In the genomic region with DNA sequence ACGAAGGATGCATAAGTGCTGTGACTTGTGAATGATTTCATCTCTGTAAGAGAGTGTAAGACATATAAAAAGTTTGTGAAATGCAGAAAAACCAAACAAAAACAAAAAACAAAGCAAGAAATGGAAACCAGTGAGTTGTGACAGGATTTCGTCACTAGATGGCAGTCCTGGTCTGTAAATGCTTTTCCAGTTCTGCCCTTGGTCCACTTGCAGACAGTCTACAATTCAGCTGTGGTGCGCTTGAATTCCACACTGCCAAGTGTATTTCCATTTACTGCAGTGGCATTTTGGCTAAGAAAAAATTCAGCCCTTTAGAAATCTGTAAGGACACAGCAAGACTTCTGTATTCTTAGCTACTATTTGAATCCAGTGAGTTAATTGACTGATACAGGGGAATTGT, we compare ENCODE assay signal across 9 mouse cellular contexts.
A peak's percentile ranks its signal among the peaks of the same experiment; 100 is the strongest.
DNase-seq lines count a peak whose midpoint lies in the region; ATAC-seq lines count a peak whose summit lies in the region.
"Had no signal": no experiment of that assay in that cellular context is flagged by ENCODE, and none has a peak within 500 bp of the region (broad histone marks: within the 10 kb centered on the region; RNA-seq: fewer than 3 reads in every experiment).

No protein-coding gene starts in this region.

- no peak for ATAC-seq in kidney, embryonic 16.5 days (ENCODE audit: low FRiP score, low TSS enrichment)

- WGBS in kidney, embryonic 16.5 days, result 26% methylated on average over 3 of the region's 3 CpGs

- no peak overlapping the region for H3K27ac ChIP-seq in kidney, embryonic 16.5 days (ENCODE audit: low read length)
- H3K27ac ChIP-seq: liver, embryonic 15.5 days had no signal

- H3K27me3 ChIP-seq in kidney, embryonic 16.5 days (ENCODE audit: insufficient read depth, low read length), result no peaks in the 10 kb centered on the region
- H3K27me3 ChIP-seq: liver, embryonic 15.5 days had no signal

- no peak overlapping the region for H3K9ac ChIP-seq in kidney, embryonic 16.5 days (replicated peaks; ENCODE audit: low read length)
- H3K9ac ChIP-seq: liver, embryonic 15.5 days had no signal

- no peak overlapping the region for H3K4me2 ChIP-seq in kidney, embryonic 16.5 days (replicated peaks; ENCODE audit: low read depth, low read length)
- H3K4me2 ChIP-seq: liver, embryonic 15.5 days had no signal

- no peaks in the 10 kb centered on the region for H3K36me3 ChIP-seq in kidney, embryonic 16.5 days (ENCODE audit: insufficient read depth, low read length)
- H3K36me3 ChIP-seq: liver, embryonic 15.5 days had no signal

- DNase-seq in kidney, adult 18-20 months, result peak; percentile 26
- DNase-seq in MN1 (ENCODE audit: low spot score), result peak; percentile 45
- DNase-seq in cerebellum, postnatal 10 days, result peak; percentile 72 to 80
- peak; percentile 9 to 21 for DNase-seq in heart, postnatal 36 days
- peak; percentile 39 for DNase-seq in left cerebral cortex, postnatal 4 days
- DNase-seq in retina, postnatal 1 day, result peak; percentile 82
- no peak for DNase-seq in thymus, postnatal 14 days

- H3K4me1 ChIP-seq in kidney, embryonic 16.5 days (ENCODE audit: insufficient read depth, low read length), result no peaks in the 10 kb centered on the region
- H3K4me1 ChIP-seq: liver, embryonic 15.5 days had no signal

- intact Hi-C loops in heart, postnatal 36 days (cut with DNase I), result loop anchor here (1.0 to 10.0 kb wide), 5 partner anchors 624 to 1340 kb away; a partner anchor contains a TSS
- intact Hi-C loops in left cerebral cortex, postnatal 4 days (cut with DNase I), result loop anchor here (2.0 to 10.0 kb wide), 3 partner anchors 240 to 662 kb away; no protein-coding TSS in a partner anchor

- no peaks in the 10 kb centered on the region for H3K9me3 ChIP-seq in kidney, embryonic 16.5 days (ENCODE audit: low read length)
- H3K9me3 ChIP-seq: liver, embryonic 15.5 days had no signal

- no peak overlapping the region for H3K4me3 ChIP-seq in kidney, embryonic 16.5 days (ENCODE audit: low read length)
- H3K4me3 ChIP-seq: liver, embryonic 15.5 days had no signal
